Mouse (Mus musculus): ENCODE measurements around the gene Dcun1d3. TPM values are rescaled to one million over a fixed set of nuclear protein-coding genes. Genes with fewer than 3 reads are reported as not detected.

Gene Dcun1d3
- polyA plus RNA-seq, 1 experiment from 2014 or later = 6.4 TPM

GRCm38 (mm10) chr7:119872204-119872603 is 23.9 kb downstream of the Dcun1d3 start:
- Histone ChIP-seq H3K9me3 (no peaks in the 10 kb centered on the region), H3K36me3 (peaks cover 6% of the 10 kb centered on the region), H3K27ac (replicated peaks) (no peak overlapping the region), H3K9ac (no peak overlapping the region), H3K4me1 (peaks cover 13% of the 10 kb centered on the region), H3K27me3 (replicated peaks) (no peaks in the 10 kb centered on the region), H3K4me3 (no peak overlapping the region), H3K4me2 (no peak overlapping the region)
- ATAC-seq (ENCODE audit: extremely low read depth, insufficient number of reproducible peaks, low FRiP score, low TSS enrichment) = no peak
- 89% methylated on average over 4 of the region's 4 CpGs for WGBS

DNA sequence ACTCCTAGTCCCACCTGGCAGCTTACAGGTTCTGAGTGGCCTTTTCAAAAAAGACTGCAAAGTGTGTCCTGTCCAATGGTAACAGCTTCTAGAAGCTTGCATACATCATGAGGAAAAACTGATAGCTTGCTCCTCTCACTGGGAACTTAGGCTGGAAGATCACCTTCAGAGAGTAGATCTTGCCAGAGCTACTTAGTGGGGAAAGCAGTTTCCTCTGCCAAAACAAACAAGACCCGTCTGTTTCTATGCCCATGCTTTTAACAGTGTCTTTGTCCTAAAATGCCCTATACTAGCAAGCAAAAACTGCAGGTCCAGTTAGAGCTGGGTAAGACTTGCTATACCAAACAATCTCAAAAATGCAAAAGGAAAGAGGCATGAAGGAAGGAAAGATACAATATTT is 30.0 kb downstream of the Dcun1d3 start:
- no peak overlapping the region for H3K27ac ChIP-seq (replicated peaks)
- no peak overlapping the region for H3K9ac ChIP-seq
- peaks cover 4% of the 10 kb centered on the region; the same call in 1 of the 2 replicates for H3K36me3 ChIP-seq
- peaks cover 31% of the 10 kb centered on the region for H3K4me1 ChIP-seq
- ATAC-seq (ENCODE audit: extremely low read depth, insufficient number of reproducible peaks, low FRiP score, low TSS enrichment) = no peak
- no peak overlapping the region for H3K4me2 ChIP-seq
- no peaks in the 10 kb centered on the region for H3K27me3 ChIP-seq (replicated peaks)
- H3K4me3 ChIP-seq = no peak overlapping the region
- no peaks in the 10 kb centered on the region for H3K9me3 ChIP-seq
- WGBS = 32% methylated on average over 1 of the region's 1 CpGs

- Histone ChIP-seq H3K9me3 (no peaks in the 10 kb centered on the region), H3K27me3 (replicated peaks) (no peaks in the 10 kb centered on the region), H3K4me2 (no peak overlapping the region), H3K9ac (no peak overlapping the region), H3K4me1 (peaks cover 41% of the 10 kb centered on the region), H3K36me3 (peaks cover 3% of the 10 kb centered on the region), H3K4me3 (no peak overlapping the region), H3K27ac (replicated peaks) (no peak overlapping the region)
- no peak for ATAC-seq (ENCODE audit: extremely low read depth, insufficient number of reproducible peaks, low FRiP score, low TSS enrichment)
- 61% methylated on average over 5 of the region's 5 CpGs for WGBS
Measured at GRCm38 (mm10) chr7:119864500-119864899, 31.6 kb downstream of the Dcun1d3 start.

DNA sequence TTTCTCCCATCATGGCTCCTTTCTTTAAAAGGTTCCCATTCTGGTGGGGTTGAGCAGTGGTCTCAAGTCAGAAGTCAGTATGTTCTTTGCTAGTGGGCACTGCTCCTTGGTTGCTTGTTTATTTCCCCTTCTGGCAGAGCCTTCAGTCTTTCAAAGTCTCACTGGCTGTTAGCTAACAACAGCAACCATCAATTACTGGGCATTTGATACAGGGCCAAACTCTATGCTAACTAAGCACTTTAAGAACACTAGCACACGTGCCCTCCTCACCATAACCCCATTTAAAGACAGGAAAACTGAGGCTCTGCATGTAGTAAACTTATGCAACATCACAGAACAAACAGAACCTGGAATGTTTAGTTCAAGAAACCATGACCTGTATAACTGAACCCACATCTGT is 33.9 kb downstream of the Dcun1d3 start:
- Histone ChIP-seq H3K4me3 (no peak overlapping the region), H3K4me2 (no peak overlapping the region), H3K27ac (replicated peaks) (peak overlapping the region; percentile 77), H3K4me1 (peaks cover 38% of the 10 kb centered on the region), H3K9me3 (no peaks in the 10 kb centered on the region), H3K36me3 (peaks cover 24% of the 10 kb centered on the region), H3K9ac (0 out of 2 replicates have a peak overlapping the region, but pooled peaks have one; percentile 52), H3K27me3 (replicated peaks) (no peaks in the 10 kb centered on the region)
- ATAC-seq (ENCODE audit: extremely low read depth, insufficient number of reproducible peaks, low FRiP score, low TSS enrichment) = no peak
- WGBS = 61% methylated on average over 1 of the region's 1 CpGs

DNA sequence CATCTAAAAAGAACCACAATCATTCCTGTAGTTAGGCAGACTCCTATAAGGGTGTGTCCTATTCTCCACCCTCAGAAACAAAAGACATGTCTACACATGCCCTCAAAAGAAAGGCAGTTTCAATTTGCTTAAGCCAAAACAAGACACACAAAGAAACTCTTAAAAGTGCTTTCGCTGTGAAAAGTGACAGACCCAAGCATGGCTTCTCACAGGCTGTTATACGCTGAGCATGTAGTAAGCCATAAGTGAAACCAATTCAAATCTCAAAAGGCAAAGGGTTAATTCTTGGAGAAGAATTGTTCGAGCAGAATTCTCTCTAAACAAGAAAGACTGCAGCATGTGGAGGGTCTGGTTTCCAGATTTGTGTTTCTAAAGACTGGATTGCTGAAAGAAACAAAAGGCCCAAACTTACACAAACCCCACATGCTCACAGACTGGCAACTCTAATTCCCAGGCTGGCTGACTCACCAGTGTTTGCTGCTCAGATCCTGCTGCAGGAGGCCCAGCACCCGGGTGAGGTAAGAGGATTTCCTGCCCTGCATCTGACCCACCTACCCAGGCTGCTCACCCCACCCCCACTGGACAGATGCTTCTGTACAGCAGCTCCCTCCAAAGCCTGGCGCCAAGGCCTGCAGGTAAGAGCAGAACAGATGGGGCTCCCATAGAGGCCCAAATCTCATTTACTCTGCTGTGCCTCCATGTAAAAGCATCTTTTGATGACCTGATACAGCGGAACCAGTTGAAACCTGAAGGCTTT is 34.6 kb downstream of the Dcun1d3 start:
- H3K4me3 ChIP-seq = no peak overlapping the region
- H3K4me2 ChIP-seq = peak overlapping the region; percentile 22; the same call in 1 of the 2 replicates
- WGBS = 37% methylated on average over 6 of the region's 6 CpGs
- no peaks in the 10 kb centered on the region for H3K9me3 ChIP-seq
- H3K9ac ChIP-seq = peak overlapping the region; percentile 52; the same call in 1 of the 2 replicates
- peak; percentile 53 for ATAC-seq (ENCODE audit: extremely low read depth, insufficient number of reproducible peaks, low FRiP score, low TSS enrichment)
- no peaks in the 10 kb centered on the region for H3K27me3 ChIP-seq (replicated peaks)
- peak overlapping the region; percentile 77 for H3K27ac ChIP-seq (replicated peaks)
- peaks cover 38% of the 10 kb centered on the region for H3K4me1 ChIP-seq
- peaks cover 30% of the 10 kb centered on the region for H3K36me3 ChIP-seq

- H3K9ac ChIP-seq = no peak overlapping the region
- no peaks in the 10 kb centered on the region for H3K9me3 ChIP-seq
- H3K4me1 ChIP-seq = peaks cover 38% of the 10 kb centered on the region
- no peaks in the 10 kb centered on the region for H3K27me3 ChIP-seq (replicated peaks)
- H3K27ac ChIP-seq (replicated peaks) = peak overlapping the region; percentile 77; the same call in 1 of the 2 replicates
- H3K36me3 ChIP-seq = peaks cover 34% of the 10 kb centered on the region
- H3K4me2 ChIP-seq = peak overlapping the region; percentile 22; the same call in 1 of the 2 replicates
- no peak for ATAC-seq (ENCODE audit: extremely low read depth, insufficient number of reproducible peaks, low FRiP score, low TSS enrichment)
- H3K4me3 ChIP-seq = no peak overlapping the region
Measured at GRCm38 (mm10) chr7:119860971-119861334, 35.1 kb downstream of the Dcun1d3 start.

GRCm38 (mm10) chr7:119860554-119860953 is 35.5 kb downstream of the Dcun1d3 start:
- Histone ChIP-seq H3K36me3 (peaks cover 37% of the 10 kb centered on the region), H3K27me3 (replicated peaks) (no peaks in the 10 kb centered on the region), H3K9me3 (no peaks in the 10 kb centered on the region), H3K9ac (no peak overlapping the region), H3K27ac (replicated peaks) (no peak overlapping the region), H3K4me3 (no peak overlapping the region), H3K4me1 (peaks cover 38% of the 10 kb centered on the region), H3K4me2 (no peak overlapping the region)
- 80% methylated on average over 2 of the region's 2 CpGs for WGBS
- no peak for ATAC-seq (ENCODE audit: extremely low read depth, insufficient number of reproducible peaks, low FRiP score, low TSS enrichment)

- Histone ChIP-seq H3K27ac (replicated peaks) (no peak overlapping the region), H3K9me3 (no peaks in the 10 kb centered on the region), H3K4me1 (peaks cover 38% of the 10 kb centered on the region), H3K9ac (no peak overlapping the region), H3K27me3 (replicated peaks) (no peaks in the 10 kb centered on the region), H3K36me3 (peaks cover 41% of the 10 kb centered on the region), H3K4me3 (no peak overlapping the region), H3K4me2 (no peak overlapping the region)
- 90% methylated on average over 3 of the region's 3 CpGs for WGBS
- ATAC-seq (ENCODE audit: extremely low read depth, insufficient number of reproducible peaks, low FRiP score, low TSS enrichment) = no peak
Measured at GRCm38 (mm10) chr7:119860116-119860515, 36.0 kb downstream of the Dcun1d3 start.

GRCm38 (mm10) chr7:119859476-119859875 is 36.6 kb downstream of the Dcun1d3 start:
- H3K9me3 ChIP-seq = no peaks in the 10 kb centered on the region
- no peak for ATAC-seq (ENCODE audit: extremely low read depth, insufficient number of reproducible peaks, low FRiP score, low TSS enrichment)
- no peak overlapping the region for H3K9ac ChIP-seq
- H3K4me2 ChIP-seq = no peak overlapping the region
- no peaks in the 10 kb centered on the region for H3K27me3 ChIP-seq (replicated peaks)
- H3K27ac ChIP-seq (replicated peaks) = no peak overlapping the region
- WGBS = 80% methylated on average over 6 of the region's 6 CpGs
- H3K4me3 ChIP-seq = no peak overlapping the region
- peaks cover 33% of the 10 kb centered on the region for H3K4me1 ChIP-seq
- H3K36me3 ChIP-seq = peaks cover 47% of the 10 kb centered on the region

DNA sequence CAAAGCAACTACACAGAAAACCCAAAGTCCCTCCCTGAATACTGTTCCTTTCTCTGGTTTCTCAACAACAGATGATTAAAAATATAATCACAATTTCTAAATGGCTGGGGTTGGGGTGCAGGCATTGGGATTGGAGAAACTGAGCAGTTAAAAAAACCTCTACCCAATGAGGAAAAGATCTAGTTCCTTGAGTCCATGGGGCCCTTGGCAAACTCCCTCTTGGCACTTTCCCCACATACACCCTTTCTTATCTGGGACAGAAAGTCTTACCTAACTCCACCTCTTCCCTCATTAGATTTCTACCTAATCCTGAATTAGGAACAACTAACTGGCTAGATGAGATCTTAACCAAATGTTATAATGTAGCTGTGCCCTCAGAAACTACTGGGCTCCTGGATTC is 41.1 kb downstream of the Dcun1d3 start:
- Histone ChIP-seq H3K27ac (replicated peaks) (no peak overlapping the region), H3K36me3 (peaks cover 71% of the 10 kb centered on the region), H3K27me3 (replicated peaks) (no peaks in the 10 kb centered on the region), H3K4me3 (no peak overlapping the region), H3K4me2 (no peak overlapping the region), H3K9me3 (no peaks in the 10 kb centered on the region), H3K9ac (no peak overlapping the region), H3K4me1 (peaks cover under 1% of the 10 kb centered on the region; the same call in 1 of the 2 replicates)
- ATAC-seq (ENCODE audit: extremely low read depth, insufficient number of reproducible peaks, low FRiP score, low TSS enrichment) = no peak

GRCm38 (mm10) chr7:119854362-119854761 is 41.7 kb downstream of the Dcun1d3 start:
- Histone ChIP-seq H3K27me3 (replicated peaks) (no peaks in the 10 kb centered on the region), H3K27ac (replicated peaks) (no peak overlapping the region), H3K36me3 (peaks cover 71% of the 10 kb centered on the region), H3K4me3 (no peak overlapping the region), H3K9me3 (no peaks in the 10 kb centered on the region), H3K4me2 (no peak overlapping the region), H3K4me1 (no peaks in the 10 kb centered on the region), H3K9ac (no peak overlapping the region)
- no peak for ATAC-seq (ENCODE audit: extremely low read depth, insufficient number of reproducible peaks, low FRiP score, low TSS enrichment)
- WGBS = 88% methylated on average over 2 of the region's 2 CpGs

GRCm38 (mm10) chr7:119853186-119853585 is 42.9 kb downstream of the Dcun1d3 start:
- Histone ChIP-seq H3K27ac (replicated peaks) (no peak overlapping the region), H3K4me3 (no peak overlapping the region), H3K36me3 (peaks cover 68% of the 10 kb centered on the region), H3K27me3 (replicated peaks) (no peaks in the 10 kb centered on the region), H3K9me3 (no peaks in the 10 kb centered on the region), H3K4me1 (no peaks in the 10 kb centered on the region), H3K9ac (no peak overlapping the region), H3K4me2 (no peak overlapping the region)
- WGBS = 92% methylated on average over 1 of the region's 1 CpGs
- ATAC-seq (ENCODE audit: extremely low read depth, insufficient number of reproducible peaks, low FRiP score, low TSS enrichment) = no peak

Measured in heart, embryonic 13.5 days (tissue).